Mouse (Mus musculus): ENCODE data around the gene Dpep2nb. TPM values are rescaled to one million over a fixed set of nuclear protein-coding genes. Genes with fewer than 3 reads are reported as not detected.

Gene Dpep2nb
- polyA plus RNA-seq (2012): not detected in 2 replicates

GRCm38 (mm10) chr8:106005875-106006274 lies at the start of gene Dpep2nb:
Gene Dpep2nb, minus strand, starts transcription at chr8:106005975.

GRCm38 (mm10) chr8:106011643-106011986 lies 5.8 kb upstream of the Dpep2nb start, which contains the start of gene Ddx28:
Gene Ddx28, minus strand, starts transcription at chr8:106011882.

GRCm38 (mm10) chr8:105990856-105991387 lies 14.9 kb downstream of the Dpep2nb start, which contains the start of gene Dus2:
Gene Dus2, plus strand, starts transcription at chr8:105991337.

GRCm38 (mm10) chr8:105979325-105979724 lies 26.4 kb downstream of the Dpep2nb start, which contains the start of gene Dpep3:
Gene Dpep3, minus strand, starts transcription at chr8:105979429.

GRCm38 (mm10) chr8:105965905-105966341 lies 39.9 kb downstream of the Dpep2nb start, which contains the start of gene Slc12a4:
Gene Slc12a4, minus strand, starts transcription at chr8:105966097.

Other genes with a start within 250 kb of the Dpep2nb start
- 4.4 and 5.4 TPM in 2 replicates for gene Gfod2, start 247.3 kb downstream of the Dpep2nb start, polyA plus RNA-seq (2012)
- 18.8 and 21.4 TPM in 2 replicates for gene Ranbp10, start 178.6 kb downstream of the Dpep2nb start, polyA plus RNA-seq (2012)
- not detected in 2 replicates for gene Tsnaxip1, start 178.2 kb downstream of the Dpep2nb start, polyA plus RNA-seq (2012)
- 19.2 and 20.7 TPM in 2 replicates for gene Cenpt, start 152.7 kb downstream of the Dpep2nb start, polyA plus RNA-seq (2012)
- gene Thap11, start 150.8 kb downstream of the Dpep2nb start, polyA plus RNA-seq (2012): 26.9 and 29.1 TPM in 2 replicates
- 152 and 172 TPM in 2 replicates for gene Nutf2, start 145.4 kb downstream of the Dpep2nb start, polyA plus RNA-seq (2012)
- 20.8 and 31.4 TPM in 2 replicates for gene Edc4, start 125.1 kb downstream of the Dpep2nb start, polyA plus RNA-seq (2012)
- 1.1 and 2.7 TPM in 2 replicates for gene Nrn1l, start 112.4 kb downstream of the Dpep2nb start, polyA plus RNA-seq (2012)
- 11.2 and 12.3 TPM in 2 replicates for gene Pskh1, start 105.5 kb downstream of the Dpep2nb start, polyA plus RNA-seq (2012)
- 0.23 and 0.56 TPM in 2 replicates for gene Ctrl, start 72.1 kb downstream of the Dpep2nb start, polyA plus RNA-seq (2012)
- gene Psmb10, start 67.5 kb downstream of the Dpep2nb start, polyA plus RNA-seq (2012): 590 and 652 TPM in 2 replicates
- 0.78 and 0.79 TPM in 2 replicates for gene Lcat, start 62.6 kb downstream of the Dpep2nb start, polyA plus RNA-seq (2012)
- 10.0 and 12.7 TPM in 2 replicates for gene Slc12a4, start 39.9 kb downstream of the Dpep2nb start, polyA plus RNA-seq (2012)
- not detected in 2 replicates for gene Dpep3, start 26.5 kb downstream of the Dpep2nb start, polyA plus RNA-seq (2012)
- 3.3 and 4.1 TPM in 2 replicates for gene Dus2, start 14.6 kb downstream of the Dpep2nb start, polyA plus RNA-seq (2012)
- gene Ddx28, start 5.9 kb upstream of the Dpep2nb start, polyA plus RNA-seq (2012): 25.8 and 27.4 TPM in 2 replicates
- 11.1 and 13.5 TPM in 2 replicates for gene Nfatc3, start 52.9 kb upstream of the Dpep2nb start, polyA plus RNA-seq (2012)
- gene Esrp2, start 131.0 kb upstream of the Dpep2nb start, polyA plus RNA-seq (2012): 0.71 and 3.2 TPM in 2 replicates
- 11.0 and 14.7 TPM in 2 replicates for gene Pla2g15, start 144.4 kb upstream of the Dpep2nb start, polyA plus RNA-seq (2012)
- 11.6 and 15.8 TPM in 2 replicates for gene Slc7a6, start 162.9 kb upstream of the Dpep2nb start, polyA plus RNA-seq (2012)
- 29.0 and 42.4 TPM in 2 replicates for gene Slc7a6os, start 205.0 kb upstream of the Dpep2nb start, polyA plus RNA-seq (2012)
- 26.8 and 28.8 TPM in 2 replicates for gene Prmt7, start 205.0 kb upstream of the Dpep2nb start, polyA plus RNA-seq (2012)

Data from megakaryocyte-erythroid progenitor cell, adult 5 weeks (primary cell).